Mouse (Mus musculus) heart, postnatal 0 days (tissue): Measurements from ENCODE around the gene Gm3336. TPM values are rescaled to one million over a fixed set of nuclear protein-coding genes. Genes with fewer than 3 reads are reported as not detected.

Source experiments
- ATAC-seq: fragments of 200-750 bp; cut with Nextera tagmentation; 2 replicates; pipeline ENCODE4 v1.8.0; 2017; ENCODE audit warnings: low read depth, moderate number of reproducible peaks, moderate library complexity; ENCODE audit not compliant: insufficient read depth
- DNase-seq: peaks from one replicate; pipeline ENCODE4 v3.0.0-alpha.2; 2016; ENCODE audit warnings: low spot score
- H3K27ac ChIP-seq: fragments of 300-500 bp; sonication (generic); 2 replicates; pipeline ENCODE4 v1.5.1; 2014; ENCODE audit warnings: low read depth, mild to moderate bottlenecking
- H3K27me3 ChIP-seq: fragments of 300-500 bp; sonication (generic); 2 replicates; pipeline ENCODE4 v1.6.1; 2014; ENCODE audit warnings: low read length, mixed read lengths; ENCODE audit not compliant: control insufficient read depth, insufficient read depth
- H3K36me3 ChIP-seq: fragments of 300-500 bp; sonication (generic); replicated peaks from 2 replicates; pipeline ENCODE4 v1.6.1; 2014; ENCODE audit warnings: low read length, mixed read lengths; ENCODE audit not compliant: control insufficient read depth, insufficient read depth
- H3K4me1 ChIP-seq: fragments of 300-500 bp; sonication (generic); 2 replicates; pipeline ENCODE4 v1.6.1; 2014; ENCODE audit warnings: antibody characterized with exemption; ENCODE audit not compliant: control insufficient read depth, insufficient read depth
- H3K4me2 ChIP-seq: fragments of 300-500 bp; sonication (generic); 2 replicates; pipeline ENCODE4 v1.6.1; 2014; ENCODE audit warnings: low read depth, mild to moderate bottlenecking, low read length, moderate library complexity
- H3K4me3 ChIP-seq: fragments of 300-500 bp; sonication (generic); 2 replicates; pipeline ENCODE4 v1.5.1; 2014; ENCODE audit warnings: low read depth, low read length
- H3K9ac ChIP-seq: fragments of 300-500 bp; sonication (generic); replicated peaks from 2 replicates; pipeline ENCODE4 v1.6.1; 2014; ENCODE audit warnings: low read depth, low read length, mixed read lengths
- H3K9me3 ChIP-seq: fragments of 300-500 bp; sonication (generic); replicated peaks from 2 replicates; pipeline ENCODE4 v1.6.1; 2016; ENCODE audit warnings: low read length; ENCODE audit not compliant: control insufficient read depth
- CTCF ChIP-seq: IDR thresholded peaks from 2 replicates; pipeline ENCODE4 v1.5.1; 2016; ENCODE audit warnings: antibody characterized with exemption, control low read depth, low read depth
- EP300 ChIP-seq: IDR thresholded peaks from 2 replicates; pipeline ENCODE4 v1.6.1; 2016; ENCODE audit warnings: antibody characterized with exemption, low read depth
- WGBS: fragments of 180-500 bp; shearing (Covaris S2); extraction: QIAGEN DNeasy Blood & Tissue Kit; methylation state at CpG from one replicate; pipeline ENCODE4 v1.1.7; 2014; 5-methylcytosine and 5-hydroxymethylcytosine counted together
- polyA plus RNA-seq: library from polyadenylated mRNA; unstranded; fragments of >200 nt; fragmentation: Nextera tagmentation; extraction: Ambion mirVana; gene quantifications from 2 replicates; pipeline ENCODE4 v1.2.1, GENCODE M21; 2015
- total RNA-seq: library from RNA; depleted of rRNA; stranded (reverse); fragments of >200 nt; gene quantifications from 2 replicates; pipeline ENCODE4 v1.2.3, GENCODE M21; 2014; ENCODE audit warnings: low replicate concordance

The Gm3336 gene
- total and polyA plus RNA-seq, 2 experiments from 2014 or later = not detected

- H3K27ac ChIP-seq = no peak overlapping the region
- 70% methylated on average over 9 of the region's 9 CpGs for WGBS
- DNase-seq (no peak), ATAC-seq (no peak)
- H3K36me3 ChIP-seq = peaks cover 18% of the 10 kb centered on the region
- H3K9me3 ChIP-seq = no peaks in the 10 kb centered on the region
- TF ChIP-seq EP300 (no peak), CTCF (no peak)
- H3K27me3 ChIP-seq = no peaks in the 10 kb centered on the region
- peak overlapping the region; percentile 73 for H3K4me2 ChIP-seq
- H3K4me3 ChIP-seq = peak overlapping the region; percentile 43
- H3K4me1 ChIP-seq = peaks cover 18% of the 10 kb centered on the region
- no peak overlapping the region for H3K9ac ChIP-seq
Observed at GRCm38 (mm10) chr8:70765329-70765728, 47.0 kb downstream of the Gm3336 start.

GRCm38 (mm10) chr8:70765838-70766570 is 47.7 kb downstream of the Gm3336 start:
- ATAC-seq (no peak), DNase-seq (no peak)
- Histone ChIP-seq H3K4me2 (peak overlapping the region; percentile 73), H3K4me1 (peaks cover 14% of the 10 kb centered on the region), H3K9me3 (no peaks in the 10 kb centered on the region), H3K27ac (0 out of 2 replicates have a peak overlapping the region, but pooled peaks have one; percentile 12), H3K36me3 (peaks cover 25% of the 10 kb centered on the region), H3K4me3 (peak overlapping the region; percentile 43), H3K27me3 (no peaks in the 10 kb centered on the region), H3K9ac (peak overlapping the region; percentile 51)
- TF ChIP-seq CTCF = no peak
- TF ChIP-seq EP300 = no peak
- 2% methylated on average over 34 of the region's 34 CpGs for WGBS

- peak overlapping the region; percentile 43 for H3K4me3 ChIP-seq
- peaks cover 33% of the 10 kb centered on the region for H3K36me3 ChIP-seq
- TF ChIP-seq EP300 (no peak), CTCF (no peak)
- H3K27me3 ChIP-seq = no peaks in the 10 kb centered on the region
- H3K4me1 ChIP-seq = peaks cover 14% of the 10 kb centered on the region
- H3K4me2 ChIP-seq = peak overlapping the region; percentile 73
- H3K9ac ChIP-seq = peak overlapping the region; percentile 51
- H3K27ac ChIP-seq = no peak overlapping the region
- DNase-seq (no peak), ATAC-seq (0 out of 2 replicates have a peak, but pooled peaks have one; percentile 8)
- no peaks in the 10 kb centered on the region for H3K9me3 ChIP-seq
- 14% methylated on average over 21 of the region's 21 CpGs for WGBS
Observed at GRCm38 (mm10) chr8:70766571-70767440, 48.5 kb downstream of the Gm3336 start.

GRCm38 (mm10) chr8:70767503-70767902 is 49.2 kb downstream of the Gm3336 start:
- H3K4me1 ChIP-seq = peaks cover 14% of the 10 kb centered on the region
- ATAC-seq (no peak), DNase-seq (no peak)
- no peak for TF ChIP-seq EP300
- TF ChIP-seq CTCF = no peak
- peaks cover 34% of the 10 kb centered on the region for H3K36me3 ChIP-seq
- no peak overlapping the region for H3K4me3 ChIP-seq
- H3K27ac ChIP-seq = no peak overlapping the region
- no peaks in the 10 kb centered on the region for H3K27me3 ChIP-seq
- no peaks in the 10 kb centered on the region for H3K9me3 ChIP-seq
- H3K9ac ChIP-seq = no peak overlapping the region
- no peak overlapping the region for H3K4me2 ChIP-seq
- 77% methylated on average over 6 of the region's 6 CpGs for WGBS

GRCm38 (mm10) chr8:70768231-70768776 is 50.0 kb downstream of the Gm3336 start:
- H3K9ac ChIP-seq = no peak overlapping the region
- H3K36me3 ChIP-seq = peaks cover 34% of the 10 kb centered on the region
- H3K4me2 ChIP-seq = no peak overlapping the region
- peaks cover 14% of the 10 kb centered on the region for H3K4me1 ChIP-seq
- ATAC-seq = no peak
- no peaks in the 10 kb centered on the region for H3K27me3 ChIP-seq
- no peak for DNase-seq
- WGBS = 93% methylated on average over 32 of the region's 32 CpGs
- H3K9me3 ChIP-seq = no peaks in the 10 kb centered on the region
- no peak overlapping the region for H3K27ac ChIP-seq
- no peak overlapping the region for H3K4me3 ChIP-seq
- TF ChIP-seq EP300 = no peak
- no peak for TF ChIP-seq CTCF
